Mouse (Mus musculus) layer of hippocampus, postnatal 36 days (tissue): Measurements from ENCODE around the gene Pdia4. TPM values are rescaled to one million over a fixed set of nuclear protein-coding genes. Genes with fewer than 3 reads are reported as not detected.
"Not testable (repeated sequence)": the region's sequence is repeated elsewhere in the genome, so short reads cannot be mapped to it uniquely, and the experiment has no call there.

ENCODE experiments used
- DNase-seq, 2 experiments: peaks; one replicate each; pipeline ENCODE4 v3.0.0; 2022
- microRNA-seq, 2 experiments: library from miRNA; unstranded; fragments of <30 nt; microRNA quantifications; one replicate each; pipeline ENCODE4 v1.2.0; 2021
- total RNA-seq, 2 experiments: library from RNA; stranded (reverse); gene quantifications; 2 replicates each; pipeline ENCODE4 v1.2.3; 2021

Gene Pdia4
- total RNA-seq, 2 experiments from 2014 or later: 76.7 to 99.9 TPM

DNA sequence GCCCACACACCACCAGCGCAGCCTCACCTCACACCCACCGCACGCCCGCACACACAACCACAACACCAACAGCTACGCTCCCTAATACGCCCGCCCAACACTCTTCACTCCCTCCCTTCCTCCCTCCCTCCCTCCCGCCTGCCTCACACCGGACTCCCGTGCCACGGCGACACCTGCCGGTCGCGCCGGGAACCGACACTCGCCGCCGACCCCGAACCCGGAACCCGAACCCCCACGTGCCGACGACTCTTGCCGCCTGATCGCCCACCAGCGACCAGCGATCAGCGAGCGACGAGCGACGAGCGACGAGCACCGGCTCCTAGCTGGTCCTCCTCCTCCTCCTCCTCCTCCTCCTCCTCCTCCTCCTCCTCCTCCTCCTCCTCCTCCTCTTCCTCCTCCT, 55.4 kb downstream of the Pdia4 start:
- peak; percentile 96 to 97 for DNase-seq

GRCm38 (mm10) chr6:47757429-47757828, 55.8 kb downstream of the Pdia4 start:
- not testable (repeated sequence) for DNase-seq

DNA sequence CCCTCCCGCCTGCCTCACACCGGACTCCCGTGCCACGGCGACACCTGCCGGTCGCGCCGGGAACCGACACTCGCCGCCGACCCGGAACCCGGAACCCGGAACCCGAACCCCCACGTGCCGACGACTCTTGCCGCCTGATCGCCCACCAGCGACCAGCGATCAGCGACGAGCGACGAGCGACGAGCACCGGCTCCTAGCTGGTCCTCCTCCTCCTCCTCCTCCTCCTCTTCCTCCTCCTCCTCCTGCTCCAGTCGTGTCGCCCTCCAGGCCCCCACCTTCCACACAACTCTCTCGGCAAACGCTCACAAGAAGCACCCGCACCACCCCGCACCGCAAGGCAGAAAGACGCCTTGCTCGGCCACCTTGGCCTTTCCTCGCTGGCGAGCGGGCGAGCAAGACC, 60.1 kb downstream of the Pdia4 start:
- peak; percentile 68 to 73 for DNase-seq

DNA sequence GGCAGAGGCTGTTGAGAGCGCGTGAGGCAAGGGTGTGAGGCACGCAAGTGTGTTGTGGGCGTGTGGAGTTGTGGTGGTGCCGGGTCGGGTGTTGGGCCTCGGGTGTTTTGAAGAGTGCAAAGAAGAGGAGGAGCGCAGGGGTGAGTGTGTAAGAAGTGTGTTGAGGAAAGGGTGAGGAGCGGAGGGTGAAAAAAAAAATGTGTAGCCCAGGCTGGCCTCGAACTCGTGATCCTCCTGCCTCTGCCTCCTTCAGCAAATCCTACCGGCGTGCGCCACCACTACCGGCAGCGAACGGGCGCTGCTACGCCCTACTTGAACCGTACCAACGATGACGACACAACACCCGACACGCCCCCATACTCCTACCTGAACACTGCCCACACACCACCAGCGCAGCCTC, 64.9 kb downstream of the Pdia4 start:
- peak; percentile 93 for DNase-seq

DNA sequence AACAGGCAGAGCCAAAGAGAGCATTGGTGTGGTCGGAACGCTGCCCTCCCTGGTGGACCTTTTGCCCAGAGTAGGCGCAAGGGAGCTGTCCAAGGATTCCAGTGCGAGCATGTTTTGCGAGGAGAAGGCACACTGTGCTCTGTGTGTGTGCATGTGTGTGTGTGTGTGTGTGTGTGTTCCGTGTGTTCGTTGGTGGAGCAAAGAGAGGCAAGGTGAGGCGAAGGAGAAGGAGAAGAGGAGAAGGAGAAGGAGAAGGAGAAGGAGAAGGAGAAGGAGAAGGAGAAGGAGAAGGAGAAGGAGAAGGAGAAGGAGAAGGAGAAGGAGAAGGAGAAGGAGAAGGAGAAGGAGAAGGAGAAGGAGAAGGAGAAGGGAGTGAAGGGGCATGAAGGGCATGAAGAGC, 65.3 kb downstream of the Pdia4 start:
- not testable (repeated sequence) for DNase-seq

Small RNA genes within 50 kb of the gene (microRNA-seq; reads per million reads assigned to microRNA genes)
- gene Mir704: 0 to 1.2 reads per million in 2 experiments

Other genes starting within 250 kb of the Pdia4 start
- 10 to 100 TPM; 16.5 to 17.4 TPM for gene Ezh2, start 218.1 kb downstream of the Pdia4 start, total RNA-seq
- gene Zfp786, start 17.4 kb upstream of the Pdia4 start, total RNA-seq: 1 to 10 TPM; 5.3 to 7.3 TPM
- 10 to 100 TPM; 20.9 to 24.4 TPM for gene Zfp398, start 22.2 kb upstream of the Pdia4 start, total RNA-seq
- gene Zfp282, start 63.8 kb upstream of the Pdia4 start, total RNA-seq: 10 to 100 TPM; 13.1 to 15.8 TPM
- gene Zfp212, start 107.0 kb upstream of the Pdia4 start, total RNA-seq: 10 to 100 TPM; 18.0 to 22.3 TPM
- gene Zfp956, start 140.0 kb upstream of the Pdia4 start, total RNA-seq: 10 to 100 TPM; 20.2 to 21.9 TPM
- gene Zfp777, start 235.5 kb upstream of the Pdia4 start, total RNA-seq: 10 to 100 TPM; 33.0 to 35.1 TPM